Mouse (Mus musculus) bone marrow macrophage, adult 2 months (primary cell): ENCODE measurements at regions not wholly inside any gene's neighbourhood (a gene's known extent, or its start where the extent isn't known, plus 50 kb on each side); places are given as distances from the start of the nearest gene placed in this dataset.

Experiments used
- H3K27ac ChIP-seq: 2 replicates; pipeline ENCODE4 v1.5.1; 2012; ENCODE audit warnings: low read depth, low read length; ENCODE audit not compliant: insufficient read depth
- H3K4me1 ChIP-seq: 2 replicates; pipeline ENCODE4 v1.6.1; 2012; ENCODE audit warnings: low read length; ENCODE audit not compliant: control insufficient read depth, insufficient read depth
- H3K4me3 ChIP-seq: 2 replicates; pipeline ENCODE4 v1.5.1; 2012; ENCODE audit warnings: mild to moderate bottlenecking, low read length, moderate library complexity; ENCODE audit not compliant: insufficient read depth
- CTCF ChIP-seq: IDR thresholded peaks from 2 replicates; pipeline ENCODE4 v1.5.1; 2012; ENCODE audit warnings: low read depth, mild to moderate bottlenecking, low read length, moderate library complexity
- POLR2A ChIP-seq: IDR thresholded peaks from 2 replicates; pipeline ENCODE4 v1.6.1; 2012; ENCODE audit warnings: mild to moderate bottlenecking, low read depth, low read length, borderline replicate concordance

GRCm38 (mm10) chr14:114612400-114612799 is 479.6 kb upstream of the Gpc5 start:
- H3K4me1 ChIP-seq = no peaks in the 10 kb centered on the region
- no peak overlapping the region for H3K4me3 ChIP-seq
- H3K27ac ChIP-seq = no peak overlapping the region
- no peak for TF ChIP-seq CTCF
- TF ChIP-seq POLR2A = no peak

GRCm38 (mm10) chr14:114656636-114657035 is 435.4 kb upstream of the Gpc5 start:
- no peaks in the 10 kb centered on the region for H3K4me1 ChIP-seq
- H3K4me3 ChIP-seq = no peak overlapping the region
- no peak overlapping the region for H3K27ac ChIP-seq
- no peak for TF ChIP-seq CTCF
- TF ChIP-seq POLR2A = no peak

- H3K4me3 ChIP-seq = no peak overlapping the region
- TF ChIP-seq CTCF (no peak), POLR2A (no peak)
- no peak overlapping the region for H3K27ac ChIP-seq
- H3K4me1 ChIP-seq = no peaks in the 10 kb centered on the region
These were observed 430.0 kb upstream of the Gpc5 start for GRCm38 (mm10) chr14:114662028-114662427.

GRCm38 (mm10) chr14:114685133-114685532 is 406.9 kb upstream of the Gpc5 start:
- Histone ChIP-seq H3K27ac (no peak overlapping the region), H3K4me1 (no peaks in the 10 kb centered on the region), H3K4me3 (no peak overlapping the region)
- TF ChIP-seq POLR2A = no peak
- no peak for TF ChIP-seq CTCF

- no peak for TF ChIP-seq POLR2A
- no peak for TF ChIP-seq CTCF
- no peak overlapping the region for H3K4me3 ChIP-seq
- H3K4me1 ChIP-seq = no peaks in the 10 kb centered on the region
- no peak overlapping the region for H3K27ac ChIP-seq
These were observed 397.1 kb upstream of the Gpc5 start for GRCm38 (mm10) chr14:114694930-114695329.

GRCm38 (mm10) chr14:114697543-114697942 is 394.5 kb upstream of the Gpc5 start:
- TF ChIP-seq POLR2A (no peak), CTCF (no peak)
- H3K4me1 ChIP-seq = no peaks in the 10 kb centered on the region
- no peak overlapping the region for H3K27ac ChIP-seq
- H3K4me3 ChIP-seq = no peak overlapping the region

- Histone ChIP-seq H3K4me3 (no peak overlapping the region), H3K4me1 (no peaks in the 10 kb centered on the region), H3K27ac (no peak overlapping the region)
- no peak for TF ChIP-seq POLR2A
- TF ChIP-seq CTCF = no peak
These were observed 368.9 kb upstream of the Gpc5 start for GRCm38 (mm10) chr14:114723080-114723479.

GRCm38 (mm10) chr14:114767323-114767722 is 324.7 kb upstream of the Gpc5 start:
- Histone ChIP-seq H3K4me1 (no peaks in the 10 kb centered on the region), H3K4me3 (no peak overlapping the region), H3K27ac (no peak overlapping the region)
- TF ChIP-seq POLR2A (no peak), CTCF (no peak)

- H3K4me3 ChIP-seq = no peak overlapping the region
- TF ChIP-seq CTCF = no peak
- no peak for TF ChIP-seq POLR2A
- no peak overlapping the region for H3K27ac ChIP-seq
- H3K4me1 ChIP-seq = no peaks in the 10 kb centered on the region
These were observed 315.3 kb upstream of the Gpc5 start for GRCm38 (mm10) chr14:114776723-114777122.

GRCm38 (mm10) chr14:114781821-114782220 is 310.2 kb upstream of the Gpc5 start:
- Histone ChIP-seq H3K4me1 (no peaks in the 10 kb centered on the region), H3K27ac (no peak overlapping the region), H3K4me3 (no peak overlapping the region)
- TF ChIP-seq CTCF (no peak), POLR2A (no peak)

- Histone ChIP-seq H3K27ac (no peak overlapping the region), H3K4me3 (no peak overlapping the region), H3K4me1 (no peaks in the 10 kb centered on the region)
- TF ChIP-seq CTCF = no peak
- TF ChIP-seq POLR2A = no peak
These were observed 300.8 kb upstream of the Gpc5 start for GRCm38 (mm10) chr14:114790946-114791830.
